Mouse (Mus musculus): ENCODE data around the gene Ugt1a10. TPM values are rescaled to one million over a fixed set of nuclear protein-coding genes. Genes with fewer than 3 reads are reported as not detected.
"Not testable (repeated sequence)": the region's sequence is repeated elsewhere in the genome, so short reads cannot be mapped to it uniquely, and the experiment has no call there.

Ugt1a10 gene
- polyA plus RNA-seq, 1 experiment from 2014 or later, result not detected

GRCm38 (mm10) chr1:88103697-88104468 is 48.7 kb downstream of the Ugt1a10 start:
- H3K27me3 ChIP-seq (ENCODE audit: control insufficient read depth, insufficient read depth, low read length); H3K4me1 ChIP-seq (ENCODE audit: control insufficient read depth, insufficient read depth, low read length); H3K4me3 ChIP-seq (replicated peaks; ENCODE audit: low read depth, low read length); H3K36me3 ChIP-seq (ENCODE audit: control insufficient read depth, insufficient read depth, low read length); H3K27ac ChIP-seq (replicated peaks; ENCODE audit: low read depth, low read length); H3K9me3 ChIP-seq (ENCODE audit: control insufficient read depth, low read length); DNase-seq; ATAC-seq (ENCODE audit: low FRiP score, low TSS enrichment); H3K9ac ChIP-seq (replicated peaks; ENCODE audit: low read length); H3K4me2 ChIP-seq (ENCODE audit: low read length): not testable (repeated sequence)
- 92% methylated on average over 4 of the region's 5 CpGs for WGBS

DNA sequence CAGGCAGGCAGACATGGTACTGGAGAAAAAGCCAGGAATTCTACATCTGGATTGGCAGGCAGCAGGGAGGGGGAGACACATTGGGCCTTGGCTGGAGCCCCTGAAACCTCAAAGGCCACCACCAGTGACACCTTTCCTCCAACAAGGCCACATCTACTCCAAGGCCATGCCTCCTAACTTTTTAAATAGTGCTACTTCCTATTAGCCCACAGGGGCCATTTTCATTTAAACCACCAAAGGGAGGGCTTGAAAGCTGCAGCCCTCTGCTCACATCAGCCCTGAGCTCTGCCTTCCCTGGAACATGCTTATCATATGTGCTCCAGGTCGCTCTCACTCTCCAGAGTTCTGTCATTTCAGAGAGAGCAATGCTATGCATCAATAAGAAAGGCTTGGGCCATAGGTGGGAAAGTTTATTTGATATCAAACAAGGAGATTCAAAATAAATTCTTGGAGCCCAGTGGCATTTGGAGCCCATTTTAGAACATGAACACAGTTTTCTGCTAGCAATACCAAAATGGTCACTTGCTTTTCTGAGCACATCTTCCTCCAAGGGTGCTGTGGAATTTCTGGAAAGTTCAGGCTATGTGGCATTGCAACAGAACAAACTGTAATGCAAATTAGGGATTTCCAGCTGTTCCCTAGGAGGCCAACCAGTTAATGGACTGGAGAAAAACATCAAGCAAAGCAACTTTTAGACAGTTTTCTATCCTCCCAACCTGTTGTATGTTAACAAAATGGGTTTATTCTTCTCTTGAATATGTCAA is 49.7 kb downstream of the Ugt1a10 start:
- no peak overlapping the region for H3K4me3 ChIP-seq (replicated peaks; ENCODE audit: low read depth, low read length)
- WGBS, result 95% methylated on average over 1 of the region's 1 CpGs
- no peaks in the 10 kb centered on the region for H3K9me3 ChIP-seq (ENCODE audit: control insufficient read depth, low read length)
- no peaks in the 10 kb centered on the region for H3K36me3 ChIP-seq (ENCODE audit: control insufficient read depth, insufficient read depth, low read length)
- ATAC-seq (ENCODE audit: low FRiP score, low TSS enrichment) (no peak), DNase-seq (no peak)
- H3K9ac ChIP-seq (replicated peaks; ENCODE audit: low read length), result no peak overlapping the region
- no peak overlapping the region for H3K27ac ChIP-seq (replicated peaks; ENCODE audit: low read depth, low read length)
- no peak overlapping the region for H3K4me2 ChIP-seq (ENCODE audit: low read length)
- H3K4me1 ChIP-seq (ENCODE audit: control insufficient read depth, insufficient read depth, low read length), result no peaks in the 10 kb centered on the region
- H3K27me3 ChIP-seq (ENCODE audit: control insufficient read depth, insufficient read depth, low read length), result no peaks in the 10 kb centered on the region

- no peak overlapping the region for H3K9ac ChIP-seq (replicated peaks; ENCODE audit: low read length)
- H3K36me3 ChIP-seq (ENCODE audit: control insufficient read depth, insufficient read depth, low read length), result no peaks in the 10 kb centered on the region
- DNase-seq (no peak), ATAC-seq (ENCODE audit: low FRiP score, low TSS enrichment) (no peak)
- H3K4me1 ChIP-seq (ENCODE audit: control insufficient read depth, insufficient read depth, low read length), result no peaks in the 10 kb centered on the region
- H3K27ac ChIP-seq (replicated peaks; ENCODE audit: low read depth, low read length), result no peak overlapping the region
- no peak overlapping the region for H3K4me2 ChIP-seq (ENCODE audit: low read length)
- 60% methylated on average over 2 of the region's 2 CpGs for WGBS
- no peaks in the 10 kb centered on the region for H3K27me3 ChIP-seq (ENCODE audit: control insufficient read depth, insufficient read depth, low read length)
- no peak overlapping the region for H3K4me3 ChIP-seq (replicated peaks; ENCODE audit: low read depth, low read length)
- H3K9me3 ChIP-seq (ENCODE audit: control insufficient read depth, low read length), result no peaks in the 10 kb centered on the region
Measured at GRCm38 (mm10) chr1:88105656-88106055, 50.5 kb downstream of the Ugt1a10 start.

DNA sequence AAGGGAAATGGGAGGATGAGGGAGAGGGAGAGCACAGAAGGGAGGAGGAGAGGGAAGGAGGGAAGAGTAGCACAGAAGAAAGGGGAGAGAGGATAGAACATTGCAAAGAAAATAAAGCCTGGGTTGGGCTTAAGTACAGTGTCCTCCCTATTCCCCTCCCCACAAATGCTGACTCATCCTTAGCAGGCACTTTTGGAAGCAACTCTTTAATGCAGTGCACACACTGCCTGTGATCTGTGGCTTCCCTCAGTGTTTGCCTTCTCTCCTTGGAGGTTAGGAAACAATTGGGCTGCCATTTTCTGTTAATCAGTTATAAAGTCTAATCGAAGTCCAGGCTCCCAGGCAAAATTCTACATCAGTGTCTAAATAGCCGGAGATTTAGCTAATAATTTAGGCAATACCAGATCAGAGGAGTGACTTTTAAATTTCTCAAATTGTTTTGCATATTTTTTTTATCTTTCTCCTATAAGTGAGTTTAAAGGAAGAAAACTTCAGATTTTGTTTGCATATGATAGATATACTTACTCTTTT is 53.9 kb downstream of the Ugt1a10 start:
- H3K27me3 ChIP-seq (ENCODE audit: control insufficient read depth, insufficient read depth, low read length); H3K36me3 ChIP-seq (ENCODE audit: control insufficient read depth, insufficient read depth, low read length); H3K27ac ChIP-seq (replicated peaks; ENCODE audit: low read depth, low read length); H3K4me1 ChIP-seq (ENCODE audit: control insufficient read depth, insufficient read depth, low read length); H3K9ac ChIP-seq (replicated peaks; ENCODE audit: low read length); H3K4me2 ChIP-seq (ENCODE audit: low read length); H3K4me3 ChIP-seq (replicated peaks; ENCODE audit: low read depth, low read length); ATAC-seq (ENCODE audit: low FRiP score, low TSS enrichment); DNase-seq; H3K9me3 ChIP-seq (ENCODE audit: control insufficient read depth, low read length): not testable (repeated sequence)
- WGBS, result 86% methylated on average over 2 of the region's 2 CpGs

DNA sequence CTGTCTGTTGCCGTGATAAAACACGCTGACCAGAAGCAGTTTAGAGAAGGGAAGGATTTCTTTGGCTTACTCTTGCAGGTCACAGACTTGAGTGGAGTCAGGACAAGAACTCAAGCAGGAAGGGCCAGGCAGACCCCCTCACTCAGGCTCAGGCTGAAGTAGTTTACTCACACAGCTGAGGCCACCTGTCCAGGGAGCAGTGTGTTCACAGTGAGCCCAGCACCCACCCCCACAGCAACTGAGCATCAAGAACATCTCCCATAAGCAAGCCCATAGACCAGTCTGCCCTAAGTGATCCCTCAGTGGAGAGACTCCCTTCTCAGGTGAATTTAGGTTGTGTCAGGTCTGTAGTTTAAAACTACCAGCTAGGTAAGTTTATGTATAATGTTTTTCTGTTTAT is 54.4 kb downstream of the Ugt1a10 start:
- not testable (repeated sequence) for H3K27ac ChIP-seq (replicated peaks; ENCODE audit: low read depth, low read length); H3K4me2 ChIP-seq (ENCODE audit: low read length); H3K4me3 ChIP-seq (replicated peaks; ENCODE audit: low read depth, low read length); H3K27me3 ChIP-seq (ENCODE audit: control insufficient read depth, insufficient read depth, low read length); ATAC-seq (ENCODE audit: low FRiP score, low TSS enrichment); DNase-seq; H3K9ac ChIP-seq (replicated peaks; ENCODE audit: low read length); H3K36me3 ChIP-seq (ENCODE audit: control insufficient read depth, insufficient read depth, low read length); H3K9me3 ChIP-seq (ENCODE audit: control insufficient read depth, low read length); H3K4me1 ChIP-seq (ENCODE audit: control insufficient read depth, insufficient read depth, low read length)
- WGBS, result 90% methylated on average over 2 of the region's 2 CpGs

DNA sequence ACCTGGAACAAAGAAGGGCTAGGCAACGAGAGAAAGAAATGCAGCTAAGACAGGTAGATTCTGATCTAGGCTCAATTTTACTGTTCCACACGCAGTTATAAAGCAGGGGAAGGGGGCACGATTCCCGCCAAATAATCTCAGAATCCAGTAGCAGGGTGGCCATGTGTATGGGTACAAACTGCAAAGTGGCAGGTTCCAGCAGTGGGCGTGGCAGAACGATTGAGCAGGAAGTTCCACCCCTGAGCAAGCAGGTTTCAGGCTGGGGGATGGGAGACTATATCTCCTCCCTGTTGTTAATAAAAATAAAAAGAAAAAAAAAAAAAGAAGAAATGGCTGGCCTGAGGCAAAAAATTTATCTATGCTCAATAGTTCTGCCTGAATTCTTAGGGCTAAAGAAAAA is 57.6 kb downstream of the Ugt1a10 start:
- WGBS, result 97% methylated on average over 6 of the region's 6 CpGs
- not testable (repeated sequence) for DNase-seq; H3K4me1 ChIP-seq (ENCODE audit: control insufficient read depth, insufficient read depth, low read length); H3K27ac ChIP-seq (replicated peaks; ENCODE audit: low read depth, low read length); ATAC-seq (ENCODE audit: low FRiP score, low TSS enrichment); H3K36me3 ChIP-seq (ENCODE audit: control insufficient read depth, insufficient read depth, low read length); H3K9ac ChIP-seq (replicated peaks; ENCODE audit: low read length); H3K9me3 ChIP-seq (ENCODE audit: control insufficient read depth, low read length); H3K4me2 ChIP-seq (ENCODE audit: low read length); H3K4me3 ChIP-seq (replicated peaks; ENCODE audit: low read depth, low read length); H3K27me3 ChIP-seq (ENCODE audit: control insufficient read depth, insufficient read depth, low read length)

DNA sequence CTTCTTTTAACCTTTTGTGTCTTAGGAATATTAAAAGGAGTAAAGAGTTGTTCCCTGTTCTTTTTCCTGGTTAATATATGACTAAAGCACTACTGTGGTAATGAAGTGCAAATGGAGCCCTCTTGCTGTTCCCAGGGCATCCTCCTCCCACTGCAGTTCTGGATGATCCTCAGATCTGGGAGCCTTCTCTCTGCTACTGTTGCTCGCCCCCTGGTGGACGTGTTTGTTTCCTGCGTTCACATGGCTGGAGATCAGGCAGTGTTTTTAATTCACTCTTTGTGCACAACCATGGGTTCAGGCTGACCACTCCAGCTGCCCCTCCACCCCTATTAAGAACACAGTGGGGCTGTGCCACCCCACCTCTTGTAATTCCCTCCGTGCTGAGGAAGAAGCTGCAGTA is 65.4 kb downstream of the Ugt1a10 start:
- H3K4me3 ChIP-seq (replicated peaks; ENCODE audit: low read depth, low read length); H3K27ac ChIP-seq (replicated peaks; ENCODE audit: low read depth, low read length); H3K4me1 ChIP-seq (ENCODE audit: control insufficient read depth, insufficient read depth, low read length); H3K27me3 ChIP-seq (ENCODE audit: control insufficient read depth, insufficient read depth, low read length); ATAC-seq (ENCODE audit: low FRiP score, low TSS enrichment); H3K36me3 ChIP-seq (ENCODE audit: control insufficient read depth, insufficient read depth, low read length); DNase-seq; H3K4me2 ChIP-seq (ENCODE audit: low read length); H3K9ac ChIP-seq (replicated peaks; ENCODE audit: low read length); H3K9me3 ChIP-seq (ENCODE audit: control insufficient read depth, low read length): not testable (repeated sequence)
- 10% methylated on average over 4 of the region's 4 CpGs for WGBS

DNA sequence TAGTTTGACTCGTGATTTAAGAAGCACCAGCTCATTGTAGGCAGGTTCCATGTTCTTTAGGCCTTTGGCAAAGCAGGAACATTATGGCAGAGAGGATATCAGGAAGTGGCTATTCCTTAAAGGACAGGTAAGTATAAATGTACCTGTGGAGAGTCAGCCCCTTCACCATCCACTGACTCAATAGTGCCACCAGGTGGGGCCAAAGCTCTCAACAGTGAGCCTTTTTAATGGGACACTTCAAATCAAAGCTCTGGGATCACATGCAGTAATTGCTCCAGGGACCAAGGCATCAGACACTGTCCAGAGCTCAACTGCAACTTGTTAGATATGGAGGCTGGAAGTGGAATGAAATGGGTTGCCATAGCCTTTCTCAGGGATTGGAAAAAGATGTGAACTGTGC is 66.3 kb downstream of the Ugt1a10 start:
- not testable (repeated sequence) for H3K4me3 ChIP-seq (replicated peaks; ENCODE audit: low read depth, low read length); H3K4me1 ChIP-seq (ENCODE audit: control insufficient read depth, insufficient read depth, low read length); H3K27ac ChIP-seq (replicated peaks; ENCODE audit: low read depth, low read length); H3K9me3 ChIP-seq (ENCODE audit: control insufficient read depth, low read length); H3K36me3 ChIP-seq (ENCODE audit: control insufficient read depth, insufficient read depth, low read length); H3K9ac ChIP-seq (replicated peaks; ENCODE audit: low read length); H3K4me2 ChIP-seq (ENCODE audit: low read length); H3K27me3 ChIP-seq (ENCODE audit: control insufficient read depth, insufficient read depth, low read length); ATAC-seq (ENCODE audit: low FRiP score, low TSS enrichment)
- DNase-seq, result peak; percentile 7
- no CpG with 5 or more reads among the region's 1 CpGs for WGBS

All from midbrain, embryonic 14.5 days (tissue).